Mouse (Mus musculus): ENCODE measurements around the gene Csnk2b. TPM values are rescaled to one million over a fixed set of nuclear protein-coding genes. Genes with fewer than 3 reads are reported as not detected.

The Csnk2b gene
- polyA plus RNA-seq (2012; rRNA removed) = 358 and 375 TPM in 2 replicates

DNA sequence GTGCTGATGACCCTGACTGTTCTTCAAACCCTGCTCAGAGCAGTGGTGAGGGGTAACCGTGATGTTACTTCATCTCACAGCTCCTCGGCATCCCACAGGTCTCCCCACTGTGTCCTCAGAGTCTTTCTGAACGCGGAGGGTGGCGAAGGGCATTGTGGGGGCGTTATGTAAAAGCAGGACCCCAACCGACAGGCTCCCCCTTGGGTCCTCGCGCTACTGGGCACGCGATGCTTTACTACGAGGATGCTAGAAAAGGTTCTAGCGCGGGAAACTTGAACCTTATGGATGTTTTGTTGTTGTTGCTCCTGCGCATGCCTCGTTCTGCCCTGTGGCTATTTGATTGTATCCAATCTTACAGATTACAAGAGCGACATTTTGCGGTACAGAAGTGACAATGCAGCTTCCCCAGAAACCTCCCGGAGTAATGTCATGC lies at the start of gene Csnk2b:
Csnk2b (minus strand) TSS at position 183 of the 433 bp plus-strand sequence.
- under 1% methylated on average over 19 of the region's 19 CpGs for WGBS
- DNase-seq (ENCODE audit: low read depth, low spot score) = no peak

DNA sequence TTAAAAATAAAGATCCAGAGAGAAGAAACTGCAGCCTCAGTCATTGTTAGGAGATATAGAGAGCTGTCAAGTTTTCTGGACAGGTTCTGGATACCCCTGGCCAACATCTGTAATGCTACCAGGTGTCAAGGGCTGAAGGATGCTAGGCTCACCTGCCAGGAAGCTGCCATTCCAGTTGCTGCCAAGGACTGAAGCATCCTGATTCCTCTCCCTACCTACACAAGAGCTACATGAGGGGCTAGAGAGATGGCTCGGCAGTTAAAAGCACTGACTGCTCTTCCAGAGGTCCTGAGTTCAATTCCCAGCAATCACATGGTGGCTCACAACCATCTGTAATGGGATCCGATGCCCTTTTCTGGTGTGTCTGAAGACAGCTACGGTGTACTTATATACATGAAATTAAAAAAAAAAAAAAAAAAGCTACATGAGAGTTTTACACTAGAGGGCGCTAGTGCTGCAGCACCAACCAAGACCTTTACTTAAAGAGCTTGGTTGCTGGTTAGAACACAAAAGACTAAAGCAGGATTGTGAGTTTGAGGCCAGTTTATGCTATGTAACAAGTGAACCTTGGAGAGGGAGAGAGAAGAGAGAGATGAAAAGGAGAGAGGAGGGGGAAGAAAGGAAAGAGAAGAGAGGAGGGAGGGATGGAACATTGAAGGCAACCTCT lies 46.8 kb upstream of the Csnk2b start:
- 11% methylated on average over 4 of the region's 4 CpGs for WGBS
- DNase-seq (ENCODE audit: low read depth, low spot score) = no peak

- no peak for DNase-seq (ENCODE audit: low read depth, low spot score)
- WGBS = 92% methylated on average over 7 of the region's 7 CpGs
Observed at GRCm38 (mm10) chr17:35167794-35168193, 45.9 kb upstream of the Csnk2b start.

- 71% methylated on average over 8 of the region's 8 CpGs for WGBS
- peak; percentile 87 for DNase-seq (ENCODE audit: low read depth, low spot score)
Observed at GRCm38 (mm10) chr17:35166352-35167035, 44.6 kb upstream of the Csnk2b start.

DNA sequence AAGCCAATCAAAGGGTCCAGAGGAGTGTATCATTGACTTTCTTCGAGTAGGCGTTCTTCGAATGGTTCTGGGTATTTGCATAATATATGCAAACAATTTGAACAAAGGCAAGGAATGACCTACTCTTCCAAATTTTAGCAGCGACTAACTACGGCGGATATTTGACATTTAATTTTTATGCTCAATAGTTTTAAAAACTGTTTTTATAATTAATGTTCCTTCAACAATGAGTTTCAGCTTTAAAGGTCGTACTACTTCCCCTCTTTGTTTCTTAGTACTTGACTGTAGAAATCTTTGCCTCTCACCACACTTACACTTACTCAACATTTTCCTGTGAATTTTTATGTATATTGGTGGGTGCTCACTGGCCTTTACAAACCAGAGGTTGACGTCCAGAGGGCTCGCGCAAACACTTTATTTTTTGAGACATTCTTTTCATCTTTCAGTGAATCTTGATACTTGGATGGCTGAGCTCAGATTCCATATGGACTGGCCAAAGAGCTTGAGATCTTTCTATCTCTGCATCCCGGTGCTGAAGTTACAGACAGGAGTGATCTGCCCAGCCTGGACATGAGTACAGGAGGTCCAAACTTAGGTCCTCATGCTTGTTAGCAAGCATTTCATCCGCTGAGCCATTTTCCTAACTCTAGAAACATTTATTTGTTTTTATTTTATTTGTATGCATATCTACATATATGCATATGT lies 43.8 kb upstream of the Csnk2b start:
- DNase-seq (ENCODE audit: low read depth, low spot score) = no peak
- 17% methylated on average over 12 of the region's 12 CpGs for WGBS

DNA sequence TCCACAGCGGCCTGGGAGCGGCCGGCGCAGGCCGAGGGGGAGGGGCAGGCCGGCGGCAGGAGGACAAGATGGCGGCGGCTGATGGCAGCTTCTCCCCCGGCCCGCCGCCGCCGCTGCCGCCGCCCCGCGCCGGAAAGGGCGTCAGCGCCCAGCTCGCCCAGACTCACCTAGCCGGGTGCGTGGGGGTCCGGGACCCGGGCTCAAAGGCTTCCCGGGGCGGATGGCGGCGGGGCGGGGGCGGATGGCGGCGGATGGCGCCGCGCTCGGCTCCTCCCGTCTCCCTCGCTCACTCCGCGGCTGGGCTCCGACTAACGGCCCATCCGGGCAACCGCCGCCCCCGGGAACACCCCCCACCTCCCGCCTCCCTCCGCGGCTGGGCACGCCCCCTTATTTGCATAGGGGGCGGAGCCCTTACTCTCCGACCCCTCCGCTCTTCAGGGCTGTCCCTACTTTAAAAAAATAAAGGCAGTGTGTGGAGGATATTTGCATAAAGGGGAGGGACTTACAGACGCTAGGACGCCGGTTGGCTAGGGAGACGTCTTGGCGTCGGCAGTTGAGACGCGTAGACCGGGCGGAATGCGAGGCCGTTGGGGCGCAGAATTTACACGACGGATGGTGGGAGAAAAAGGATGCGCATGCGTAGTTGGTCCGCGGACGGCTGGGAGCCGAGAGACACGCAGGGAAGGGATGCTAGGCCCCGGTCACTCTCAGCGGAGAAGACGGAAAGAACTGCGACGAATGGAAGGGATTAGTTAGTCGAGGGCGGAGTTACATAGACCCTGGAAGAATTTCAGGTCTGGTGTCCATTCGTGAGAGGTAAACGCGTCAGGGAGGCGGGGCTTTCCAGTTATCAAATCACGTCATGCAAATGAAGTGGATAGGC lies 43.0 kb upstream of the Csnk2b start, which contains the start of gene Prrc2a:
Prrc2a (minus strand) TSS at position 330 of the 883 bp plus-strand sequence.
- DNase-seq (ENCODE audit: low read depth, low spot score) = peak; percentile 94
- under 1% methylated on average over 76 of the region's 89 CpGs for WGBS

DNA sequence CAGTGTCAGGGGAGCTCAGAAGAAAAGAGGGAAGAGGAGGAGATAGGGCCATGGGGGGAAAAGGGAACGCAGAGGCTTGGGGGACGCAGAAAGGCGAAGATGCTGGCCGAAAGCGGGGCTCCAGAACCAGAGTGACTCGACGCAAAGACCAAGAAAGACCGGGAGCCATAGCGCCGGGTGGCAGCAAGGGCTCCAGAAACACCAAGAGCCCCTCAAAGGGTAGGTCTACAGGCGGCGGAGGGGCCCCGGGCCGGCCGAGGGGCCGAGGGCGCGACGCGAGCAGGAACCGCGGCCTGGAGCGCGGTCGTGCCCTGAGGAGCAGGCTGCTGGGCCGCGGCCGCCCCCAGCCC lies 42.3 kb upstream of the Csnk2b start:
- DNase-seq (ENCODE audit: low read depth, low spot score) = no peak
- WGBS = 0% methylated on average over 28 of the region's 28 CpGs

- 2% methylated on average over 8 of the region's 8 CpGs for WGBS
- no peak for DNase-seq (ENCODE audit: low read depth, low spot score)
Observed at GRCm38 (mm10) chr17:35163326-35164081, 41.7 kb upstream of the Csnk2b start.

GRCm38 (mm10) chr17:35162730-35163129 lies 40.9 kb upstream of the Csnk2b start:
- DNase-seq (ENCODE audit: low read depth, low spot score) = no peak
- 4% methylated on average over 12 of the region's 12 CpGs for WGBS

- 61% methylated on average over 14 of the region's 14 CpGs for WGBS
- no peak for DNase-seq (ENCODE audit: low read depth, low spot score)
Observed at GRCm38 (mm10) chr17:35162121-35162520, 40.3 kb upstream of the Csnk2b start.

- no peak for DNase-seq (ENCODE audit: low read depth, low spot score)
- 75% methylated on average over 11 of the region's 11 CpGs for WGBS
Observed at GRCm38 (mm10) chr17:35161421-35161820, 39.6 kb upstream of the Csnk2b start.

DNA sequence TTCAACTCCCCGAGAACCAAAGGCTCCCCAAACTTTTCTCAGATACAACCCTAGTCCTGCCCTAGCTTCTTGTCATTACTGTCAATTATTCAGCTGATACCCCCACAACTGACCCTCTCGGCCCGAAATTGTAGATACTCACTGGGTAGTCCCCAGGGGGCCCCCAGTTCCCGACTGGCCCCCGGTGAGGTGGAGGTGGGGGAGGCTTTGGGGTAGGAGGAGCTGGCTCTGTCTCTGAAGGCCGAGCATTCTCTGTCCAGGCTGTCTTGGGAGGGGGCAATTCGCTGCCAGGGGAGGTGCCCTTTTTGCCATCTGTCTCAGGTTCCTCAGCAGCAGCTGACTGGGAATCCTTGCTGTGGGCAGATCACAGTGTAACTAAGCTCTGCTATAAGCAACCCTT lies 37.8 kb upstream of the Csnk2b start:
- 88% methylated on average over 7 of the region's 7 CpGs for WGBS
- no peak for DNase-seq (ENCODE audit: low read depth, low spot score)

GRCm38 (mm10) chr17:35158850-35159593 lies 37.2 kb upstream of the Csnk2b start:
- DNase-seq (ENCODE audit: low read depth, low spot score) = no peak
- WGBS = 92% methylated on average over 16 of the region's 16 CpGs

DNA sequence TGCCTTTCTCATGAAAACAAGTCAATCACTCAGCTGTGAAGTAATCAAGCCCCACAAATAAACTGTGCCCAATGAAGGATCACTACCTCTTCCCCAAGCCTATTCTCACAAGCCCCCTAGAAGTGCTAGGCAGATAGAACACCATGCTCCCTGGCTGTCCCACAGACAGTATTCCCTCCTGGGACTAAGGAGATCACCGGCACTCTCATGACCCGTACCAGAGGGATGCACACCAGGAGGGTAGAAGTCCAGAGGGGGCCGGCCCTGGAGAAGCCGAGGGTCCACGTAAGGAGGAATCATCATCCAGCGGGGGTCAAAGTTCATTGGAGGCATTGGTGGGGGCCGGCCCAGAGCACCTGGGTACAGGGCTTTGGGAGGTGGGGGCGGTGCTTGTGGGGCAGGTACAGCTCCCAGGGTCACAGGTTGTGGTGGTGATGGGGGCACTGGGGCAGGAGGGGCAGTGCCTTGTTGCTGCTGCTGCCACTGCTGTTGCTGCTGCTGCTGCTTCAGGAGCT lies 35.9 kb upstream of the Csnk2b start:
- WGBS = 92% methylated on average over 8 of the region's 8 CpGs
- no peak for DNase-seq (ENCODE audit: low read depth, low spot score)

DNA sequence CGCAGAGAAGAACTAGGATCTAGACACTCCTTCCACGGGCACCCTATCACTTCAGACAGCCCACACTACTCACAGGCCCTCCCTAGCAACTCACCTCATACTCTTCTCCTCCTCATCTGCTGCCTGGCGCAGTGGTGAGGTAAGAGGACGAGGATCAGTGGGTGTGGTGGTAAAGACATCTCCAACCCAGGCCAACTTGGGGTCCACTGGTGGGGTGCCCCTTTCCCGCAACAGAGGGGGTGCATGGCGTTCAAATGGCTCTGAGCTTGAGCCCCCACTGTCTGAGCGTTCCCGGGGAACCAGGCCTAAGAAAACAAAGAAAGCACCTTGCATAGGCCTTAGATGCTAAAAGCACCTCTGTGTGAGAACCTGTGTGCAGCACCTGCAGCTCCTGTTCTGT lies 35.4 kb upstream of the Csnk2b start:
- WGBS = 88% methylated on average over 8 of the region's 8 CpGs

GRCm38 (mm10) chr17:35156461-35157200 lies 34.8 kb upstream of the Csnk2b start:
- DNase-seq (ENCODE audit: low read depth, low spot score) = no peak
- 86% methylated on average over 33 of the region's 33 CpGs for WGBS

More for the DNA sequence above, 35.4 kb upstream of the Csnk2b start:
- no peak for DNase-seq (ENCODE audit: low read depth, low spot score)

GRCm38 (mm10) chr17:35155451-35155850 lies 33.6 kb upstream of the Csnk2b start:
- no peak for DNase-seq (ENCODE audit: low read depth, low spot score)
- WGBS = 88% methylated on average over 12 of the region's 12 CpGs
